Mouse (Mus musculus) C2C12 (cell line): Measurements from ENCODE around the gene Pax7. TPM values are rescaled to one million over a fixed set of nuclear protein-coding genes. Genes with fewer than 3 reads are reported as not detected.

Experiments
- H3K27me3 ChIP-seq: one replicate; pipeline ENCODE4 v1.6.1; 2011; ENCODE audit not compliant: control insufficient read depth, insufficient read depth, insufficient read length
- H3K36me3 ChIP-seq: one replicate; pipeline ENCODE4 v1.6.1; 2011; ENCODE audit not compliant: control insufficient read depth, insufficient read depth
- H3K4me3 ChIP-seq: one replicate; pipeline ENCODE4 v1.5.1; 2011; ENCODE audit warnings: mild to moderate bottlenecking, control low read depth; ENCODE audit not compliant: poor library complexity, insufficient read depth, severe bottlenecking
- H3K79me2 ChIP-seq: one replicate; pipeline ENCODE4 v1.6.1; 2011; ENCODE audit not compliant: control insufficient read depth, insufficient read depth
- H3K79me3 ChIP-seq: one replicate; pipeline ENCODE4 v1.6.1; 2011; ENCODE audit warnings: low read depth, control low read depth
- H3ac ChIP-seq: one replicate; pipeline ENCODE3; 2011; ENCODE audit warnings: low read depth; ENCODE audit not compliant: control insufficient read depth, insufficient read length
- CEBPB ChIP-seq: IDR thresholded peaks from one replicate; pipeline ENCODE4 v1.6.1; 2011; ENCODE audit warnings: low read depth, mild to moderate bottlenecking, control low read depth, moderate library complexity
- CTCF ChIP-seq: IDR thresholded peaks from one replicate; pipeline ENCODE4 v1.5.1; 2011; ENCODE audit not compliant: control insufficient read depth, insufficient read depth, insufficient read length
- FOSL1 ChIP-seq: IDR thresholded peaks from one replicate; pipeline ENCODE4 v1.8.0; 2011; ENCODE audit warnings: mild to moderate bottlenecking, low read length; ENCODE audit not compliant: poor library complexity, insufficient read depth, severe bottlenecking
- MAX ChIP-seq: IDR thresholded peaks from one replicate; pipeline ENCODE4 v1.6.1; 2011; ENCODE audit warnings: mild to moderate bottlenecking, control low read depth
- MYOD1 ChIP-seq: IDR thresholded peaks from one replicate; pipeline ENCODE4 v1.6.1; 2011; ENCODE audit warnings: low read depth; ENCODE audit not compliant: control insufficient read depth, insufficient read length
- MYOG ChIP-seq: IDR thresholded peaks from one replicate; pipeline ENCODE4 v1.6.1; 2011; ENCODE audit not compliant: control insufficient read depth, insufficient read length; ENCODE audit errors: extremely low read depth
- USF1 ChIP-seq: IDR thresholded peaks from one replicate; pipeline ENCODE4 v1.6.1; 2011; ENCODE audit warnings: low read depth, mild to moderate bottlenecking, control low read depth, moderate library complexity
- polyA plus RNA-seq: library from polyadenylated mRNA; unstranded; fragments of >200 nt; fragmentation: generic; extraction: Trizol; gene quantifications from one replicate; pipeline ENCODE4 v1.2.1, GENCODE M21; 2012; ENCODE audit warnings: missing spikeins

Gene Pax7
- polyA plus RNA-seq, 1 experiment = 1.1 TPM

- H3ac ChIP-seq = no peak overlapping the region
- H3K79me2 ChIP-seq = no peaks in the 10 kb centered on the region
- no peaks in the 10 kb centered on the region for H3K79me3 ChIP-seq
- H3K4me3 ChIP-seq = no peak overlapping the region
- no peaks in the 10 kb centered on the region for H3K27me3 ChIP-seq
- TF ChIP-seq MYOG = no peak
- TF ChIP-seq FOSL1 = no peak
- no peak for TF ChIP-seq USF1
- TF ChIP-seq MYOD1 = no peak
- no peak for TF ChIP-seq MAX
- TF ChIP-seq CTCF = no peak
- TF ChIP-seq CEBPB = no peak
- no peaks in the 10 kb centered on the region for H3K36me3 ChIP-seq
These were observed 42.2 kb downstream of the Pax7 start for GRCm38 (mm10) chr4:139791168-139791567.

GRCm38 (mm10) chr4:139789772-139790171 is 43.6 kb downstream of the Pax7 start:
- H3K4me3 ChIP-seq = no peak overlapping the region
- H3K79me2 ChIP-seq = no peaks in the 10 kb centered on the region
- no peaks in the 10 kb centered on the region for H3K79me3 ChIP-seq
- TF ChIP-seq FOSL1 = no peak
- TF ChIP-seq MAX = no peak
- no peak for TF ChIP-seq MYOD1
- TF ChIP-seq USF1 = peak; percentile 19
- no peak for TF ChIP-seq MYOG
- TF ChIP-seq CTCF = no peak
- no peak for TF ChIP-seq CEBPB
- H3K27me3 ChIP-seq = no peaks in the 10 kb centered on the region
- no peak overlapping the region for H3ac ChIP-seq
- no peaks in the 10 kb centered on the region for H3K36me3 ChIP-seq

GRCm38 (mm10) chr4:139782926-139783467 is 50.3 kb downstream of the Pax7 start:
- H3K4me3 ChIP-seq = no peak overlapping the region
- no peaks in the 10 kb centered on the region for H3K36me3 ChIP-seq
- H3K27me3 ChIP-seq = no peaks in the 10 kb centered on the region
- no peak overlapping the region for H3ac ChIP-seq
- no peaks in the 10 kb centered on the region for H3K79me3 ChIP-seq
- no peaks in the 10 kb centered on the region for H3K79me2 ChIP-seq
- no peak for TF ChIP-seq MYOG
- no peak for TF ChIP-seq MYOD1
- TF ChIP-seq FOSL1 = no peak
- no peak for TF ChIP-seq USF1
- no peak for TF ChIP-seq CEBPB
- TF ChIP-seq CTCF = no peak
- no peak for TF ChIP-seq MAX

GRCm38 (mm10) chr4:139771125-139771631 is 62.1 kb downstream of the Pax7 start:
- no peaks in the 10 kb centered on the region for H3K36me3 ChIP-seq
- no peak overlapping the region for H3K4me3 ChIP-seq
- H3K79me2 ChIP-seq = no peaks in the 10 kb centered on the region
- H3K27me3 ChIP-seq = no peaks in the 10 kb centered on the region
- H3K79me3 ChIP-seq = no peaks in the 10 kb centered on the region
- peak overlapping the region; percentile 32 for H3ac ChIP-seq
- TF ChIP-seq MYOD1 (peak; percentile 99), USF1 (no peak)

- no peaks in the 10 kb centered on the region for H3K79me3 ChIP-seq
- H3K27me3 ChIP-seq = no peaks in the 10 kb centered on the region
- TF ChIP-seq MAX = no peak
- TF ChIP-seq CTCF = no peak
- TF ChIP-seq CEBPB = no peak
- no peak for TF ChIP-seq MYOD1
- TF ChIP-seq USF1 = no peak
- no peak for TF ChIP-seq MYOG
- TF ChIP-seq FOSL1 = no peak
- no peaks in the 10 kb centered on the region for H3K79me2 ChIP-seq
- no peaks in the 10 kb centered on the region for H3K36me3 ChIP-seq
- H3K4me3 ChIP-seq = no peak overlapping the region
- no peak overlapping the region for H3ac ChIP-seq
These were observed 65.5 kb downstream of the Pax7 start for GRCm38 (mm10) chr4:139767823-139768222.

GRCm38 (mm10) chr4:139767115-139767718 is 66.1 kb downstream of the Pax7 start:
- no peak overlapping the region for H3ac ChIP-seq
- H3K4me3 ChIP-seq = no peak overlapping the region
- H3K36me3 ChIP-seq = no peaks in the 10 kb centered on the region
- TF ChIP-seq MYOD1 (no peak), CEBPB (no peak), MYOG (no peak), FOSL1 (no peak)
- no peaks in the 10 kb centered on the region for H3K79me3 ChIP-seq
- H3K79me2 ChIP-seq = no peaks in the 10 kb centered on the region
- H3K27me3 ChIP-seq = no peaks in the 10 kb centered on the region
